8 mouse cellular contexts compared by ENCODE assay signal in the genomic region with DNA sequence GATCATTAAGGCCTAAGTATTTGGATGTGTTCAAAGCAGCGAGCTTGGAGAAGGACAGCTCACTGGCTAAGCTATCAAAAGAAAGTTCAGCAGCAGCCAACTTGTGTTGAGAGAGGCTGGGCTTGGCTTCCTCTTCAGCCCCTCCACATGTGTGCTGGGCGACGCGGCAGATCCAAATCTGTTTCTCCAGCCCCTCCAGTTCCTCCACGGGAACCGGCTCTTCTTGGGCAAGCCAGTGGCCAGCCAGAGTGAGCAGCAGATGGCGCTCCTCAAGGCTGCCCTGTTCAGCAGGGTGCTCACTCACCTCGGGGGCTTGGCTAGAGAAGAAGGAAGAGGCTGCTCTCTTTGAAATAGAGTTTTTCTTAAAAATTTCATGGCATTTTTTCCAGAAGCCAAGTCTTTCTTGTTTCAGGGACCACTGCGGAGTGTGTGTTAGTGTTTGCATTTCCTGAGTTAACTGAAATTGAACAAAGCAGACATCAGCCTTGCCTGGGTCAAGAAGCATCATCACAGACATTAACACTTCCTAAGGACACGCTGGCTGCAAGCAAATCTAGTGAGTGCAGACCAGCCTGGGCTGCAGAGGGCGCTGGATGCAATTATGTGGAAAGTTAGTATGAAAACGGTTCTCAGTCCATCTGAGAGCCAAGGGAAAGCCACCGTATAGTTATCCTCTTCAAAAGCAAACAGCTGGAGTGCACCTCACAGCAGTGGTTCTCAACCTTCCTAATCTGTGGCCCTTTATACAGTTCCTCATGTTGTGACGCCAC. TPM values are rescaled to one million over a fixed set of nuclear protein-coding genes. Genes with fewer than 3 reads are reported as not detected.
DNase-seq lines count a peak whose midpoint lies in the region; ATAC-seq and TF ChIP-seq lines count a peak whose summit lies in the region.
"Had no signal": no experiment of that assay in that cellular context is flagged by ENCODE, and none has a peak within 500 bp of the region (broad histone marks: within the 10 kb centered on the region; RNA-seq: fewer than 3 reads in every experiment).

No protein-coding gene starts in this region.

- WGBS in intestine, embryonic 16.5 days: 57% methylated on average over 14 of the region's 14 CpGs
- WGBS in intestine, embryonic 15.5 days: 52% methylated on average over 14 of the region's 14 CpGs

- H3K27ac ChIP-seq in intestine, embryonic 16.5 days (ENCODE audit: low read length): no peak overlapping the region
- H3K27ac ChIP-seq in intestine, embryonic 15.5 days: no peak overlapping the region
- no peak overlapping the region for H3K27ac ChIP-seq in cortical plate, adult 2 months (ENCODE audit: insufficient read depth, low read length)
- H3K27ac ChIP-seq: embryonic facial prominence, embryonic 15.5 days had no signal

- TF ChIP-seq POLR2A in cortical plate, adult 2 months (IDR thresholded peaks at IDR 0.05; ENCODE audit: extremely low read depth, insufficient read depth, low read length): no peak

- H3K4me1 ChIP-seq in intestine, embryonic 16.5 days (ENCODE audit: control insufficient read depth, insufficient read depth, low read length): no peaks in the 10 kb centered on the region; the same call in 1 of the 2 replicates
- no peaks in the 10 kb centered on the region; the same call in 1 of the 2 replicates for H3K4me1 ChIP-seq in intestine, embryonic 15.5 days (replicated peaks)
- H3K4me1 ChIP-seq in cortical plate, adult 2 months (ENCODE audit: control insufficient read depth, insufficient read depth, low read length): peaks cover 5% of the 10 kb centered on the region
- H3K4me1 ChIP-seq: embryonic facial prominence, embryonic 15.5 days had no signal

- DNase-seq in testis, postnatal 10 days (ENCODE audit: low spot score): peak; percentile 65
- no peak for DNase-seq in testis, postnatal 14 days (ENCODE audit: low spot score)
- peak; percentile 9 for DNase-seq in lung, postnatal 36 days

- H3K9me3 ChIP-seq in intestine, embryonic 16.5 days (ENCODE audit: control insufficient read depth, low read length): no peaks in the 10 kb centered on the region
- H3K9me3 ChIP-seq in intestine, embryonic 15.5 days: no peaks in the 10 kb centered on the region
- H3K9me3 ChIP-seq: embryonic facial prominence, embryonic 15.5 days had no signal

- no peak overlapping the region for H3K4me2 ChIP-seq in intestine, embryonic 16.5 days (ENCODE audit: low read depth, low read length)
- no peak overlapping the region for H3K4me2 ChIP-seq in intestine, embryonic 15.5 days (replicated peaks)
- H3K4me2 ChIP-seq: embryonic facial prominence, embryonic 15.5 days had no signal

- ATAC-seq in intestine, embryonic 16.5 days: 0 out of 2 replicates have a peak, but pooled peaks have one; percentile 15
- no peak for ATAC-seq in intestine, embryonic 15.5 days
- no peak for ATAC-seq in erythroblast, adult 5-6 weeks (replicated peaks; ENCODE audit: low FRiP score, poor library complexity, severe bottlenecking)

- H3K36me3 ChIP-seq in intestine, embryonic 16.5 days (ENCODE audit: control insufficient read depth, insufficient read depth, low read length): peaks cover 8% of the 10 kb centered on the region
- H3K36me3 ChIP-seq in intestine, embryonic 15.5 days: 0 out of 2 replicates have a peak, but pooled peaks cover 7% of the 10 kb centered on the region

- H3K27me3 ChIP-seq in intestine, embryonic 16.5 days (replicated peaks; ENCODE audit: control insufficient read depth, insufficient read depth, low read length): no peaks in the 10 kb centered on the region
- no peaks in the 10 kb centered on the region for H3K27me3 ChIP-seq in intestine, embryonic 15.5 days (replicated peaks)
- H3K27me3 ChIP-seq: embryonic facial prominence, embryonic 15.5 days had no signal

- peak; percentile 36 for TF ChIP-seq CTCF in cortical plate, adult 2 months (IDR thresholded peaks at IDR 0.05; ENCODE audit: extremely low read depth, insufficient read depth, low read length)

- H3K9ac ChIP-seq in intestine, embryonic 16.5 days (ENCODE audit: low read depth, low read length): no peak overlapping the region
- no peak overlapping the region for H3K9ac ChIP-seq in intestine, embryonic 15.5 days
- H3K9ac ChIP-seq: embryonic facial prominence, embryonic 15.5 days had no signal

- H3K4me3 ChIP-seq in intestine, embryonic 16.5 days (ENCODE audit: low read length): no peak overlapping the region
- H3K4me3 ChIP-seq in intestine, embryonic 15.5 days (replicated peaks): no peak overlapping the region
- no peak overlapping the region for H3K4me3 ChIP-seq in cortical plate, adult 2 months (ENCODE audit: insufficient read depth, low read length)
- H3K4me3 ChIP-seq: embryonic facial prominence, embryonic 15.5 days had no signal

RNA-seq across cellular contexts. Expression of gene Eif3j1, which starts 37.0 kb away (rescaled TPM):
- polyA plus RNA-seq in intestine, embryonic 16.5 days (2015; fragmentation: Nextera tagmentation; extraction: Ambion mirVana): 9.4 and 10.3 TPM in 2 replicates
- 9.6 and 10.6 TPM in 2 replicates for polyA plus RNA-seq in intestine, embryonic 15.5 days (2015; fragmentation: Nextera tagmentation; extraction: Ambion mirVana)
- polyA plus RNA-seq in cortical plate, adult 2 months (2012; rRNA removed): 18.1 and 18.2 TPM in 2 replicates
- 5.0 and 6.7 TPM in 2 replicates for total RNA-seq in erythroblast, adult 5-6 weeks (2015; ENCODE audit: low replicate concordance)
- 14.5 and 21.5 TPM in 2 replicates for total RNA-seq in erythroblast, adult 5-6 weeks (2017; ENCODE audit: low replicate concordance)

RNA-seq across cellular contexts. Expression of gene Spg11, which starts 52.8 kb away (rescaled TPM):
- 7.0 and 7.6 TPM in 2 replicates for polyA plus RNA-seq in intestine, embryonic 16.5 days (2015; fragmentation: Nextera tagmentation; extraction: Ambion mirVana)
- 8.5 TPM in 2 replicates for polyA plus RNA-seq in intestine, embryonic 15.5 days (2015; fragmentation: Nextera tagmentation; extraction: Ambion mirVana)
- polyA plus RNA-seq in cortical plate, adult 2 months (2012; rRNA removed): 9.7 and 9.8 TPM in 2 replicates
- total RNA-seq in erythroblast, adult 5-6 weeks (2015; ENCODE audit: low replicate concordance): 2.5 and 4.4 TPM in 2 replicates
- total RNA-seq in erythroblast, adult 5-6 weeks (2017; ENCODE audit: low replicate concordance): 4.5 and 5.6 TPM in 2 replicates
